Mouse (Mus musculus) gonadal fat pad, adult 2 months (tissue): ENCODE measurements around the gene P2ry10b. TPM values are rescaled to one million over a fixed set of nuclear protein-coding genes. Genes with fewer than 3 reads are reported as not detected.

Experiments
- DNase-seq: peaks from one replicate; pipeline ENCODE4 v3.0.0-alpha.2; 2012; ENCODE audit warnings: low read depth
- polyA plus RNA-seq: library from polyadenylated mRNA; depleted of rRNA; stranded (reverse); fragments of >200 nt; gene quantifications from 2 replicates; pipeline ENCODE4 v1.2.3, GENCODE M21; 2012; rRNA removed

Gene P2ry10b
- 1.3 and 1.4 TPM in 2 replicates for polyA plus RNA-seq

- DNase-seq, result no peak
Observed at GRCm38 (mm10) chrX:107148681-107149080, at the start of gene P2ry10b. TSS of gene P2ry10b (plus strand) at chrX:107148927.

- DNase-seq, result no peak
Observed at GRCm38 (mm10) chrX:107116333-107116732, 32.4 kb upstream of the P2ry10b start.

DNA sequence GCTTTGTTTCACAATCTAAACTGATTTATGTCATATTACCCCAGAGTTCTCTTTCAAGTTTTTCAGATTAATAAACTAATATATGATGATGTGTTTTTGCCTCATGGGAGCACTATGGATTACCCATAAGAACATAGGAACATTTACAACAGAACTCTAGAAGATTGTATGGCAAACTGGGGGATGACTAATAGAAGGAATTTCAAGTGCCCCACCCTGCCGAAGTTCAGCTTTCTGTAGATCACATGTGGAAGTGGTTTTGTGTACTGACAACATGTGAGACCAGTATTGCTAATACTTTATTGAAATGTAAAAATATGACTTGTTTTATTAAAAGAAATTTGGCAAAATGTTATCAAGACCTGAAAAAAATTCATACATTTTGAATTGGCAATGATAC is 31.7 kb upstream of the P2ry10b start:
- no peak for DNase-seq

- DNase-seq, result no peak
Observed at GRCm38 (mm10) chrX:107143184-107143583, 5.5 kb upstream of the P2ry10b start.

DNA sequence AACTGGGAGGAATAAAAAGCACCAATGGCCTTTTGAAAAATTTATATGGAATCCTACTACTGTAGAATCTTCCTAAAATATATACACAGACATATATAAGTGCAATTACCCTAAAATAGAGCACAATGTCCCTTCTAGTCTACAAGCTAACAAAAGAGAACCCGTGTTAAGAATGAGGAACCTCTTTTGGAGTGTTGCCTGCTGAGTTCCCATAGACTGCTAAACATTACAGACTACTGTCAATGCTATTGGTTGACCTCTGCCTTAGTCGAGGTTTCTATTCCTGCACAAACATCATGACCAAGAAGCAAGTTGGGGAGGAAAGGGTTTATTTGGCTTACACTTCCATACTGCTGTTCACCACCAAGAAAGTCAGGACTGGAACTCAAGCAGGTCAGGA is 4.8 kb upstream of the P2ry10b start:
- DNase-seq, result no peak

DNA sequence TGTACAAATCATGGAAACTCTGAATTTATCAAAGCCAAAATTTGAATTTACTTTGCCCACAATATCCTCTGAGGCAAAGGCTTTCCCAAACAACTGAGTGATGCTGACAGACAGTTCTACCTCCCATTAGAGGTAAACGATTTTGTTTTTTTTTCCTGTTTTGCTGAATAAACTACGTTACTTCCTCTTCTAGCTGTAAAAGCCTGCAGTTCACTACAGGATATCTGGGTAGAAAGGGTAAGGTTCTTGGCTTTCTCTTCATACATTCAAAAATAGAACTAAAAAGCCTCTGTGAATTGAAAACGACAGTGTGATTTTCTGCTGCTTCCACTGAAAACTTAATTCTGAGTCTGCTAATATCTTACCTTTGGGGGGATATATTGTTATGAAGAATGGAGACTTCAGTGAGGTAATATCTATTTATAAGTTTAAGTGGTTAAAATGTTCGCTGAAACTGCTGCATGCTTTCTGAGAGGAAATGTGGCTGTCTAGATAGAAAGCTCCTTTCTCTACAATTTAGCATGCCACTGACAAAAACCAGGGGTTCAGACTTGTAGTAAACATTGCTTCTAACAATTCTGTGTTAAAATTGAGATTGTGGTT is 765 bp downstream of the P2ry10b start:
- no peak for DNase-seq

GRCm38 (mm10) chrX:107150027-107150426 is 1.3 kb downstream of the P2ry10b start:
- no peak for DNase-seq

DNA sequence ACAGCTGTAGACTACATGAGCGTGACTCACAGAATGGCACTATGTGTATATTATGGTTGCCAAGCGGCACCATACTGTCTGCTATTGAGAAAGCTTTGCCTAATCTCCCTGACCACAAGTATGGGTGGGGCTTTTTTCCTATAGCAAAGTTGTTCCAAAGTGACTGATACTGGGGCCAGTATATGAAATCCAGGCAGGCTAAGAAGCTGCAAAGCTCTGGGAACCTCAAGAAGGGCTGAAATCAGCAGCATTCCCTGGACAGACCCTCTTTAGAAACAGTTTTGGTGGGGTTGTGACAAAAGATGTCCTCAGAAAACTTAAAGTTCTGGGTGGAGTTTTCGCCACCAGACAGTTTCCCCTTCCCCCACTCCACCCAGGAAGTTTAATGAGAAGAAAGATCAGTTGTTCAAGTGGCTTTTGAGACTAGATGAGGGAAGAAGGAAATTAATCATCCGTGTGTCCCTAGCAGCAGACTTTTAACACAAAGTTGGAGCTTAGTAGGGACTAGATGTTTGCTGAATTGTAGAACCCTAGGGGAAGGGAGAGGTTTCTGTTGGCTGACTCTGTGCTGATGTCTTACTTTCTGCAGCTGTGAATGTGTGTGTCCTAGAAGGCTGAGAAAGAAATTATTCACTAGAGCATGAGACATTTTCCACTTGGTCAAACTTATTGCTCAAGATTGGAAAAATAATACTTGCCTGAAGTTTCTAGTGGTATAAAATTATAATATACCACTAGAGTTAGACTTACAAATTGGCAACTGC is 2.2 kb downstream of the P2ry10b start:
- DNase-seq, result no peak

GRCm38 (mm10) chrX:107156021-107156420 is 7.3 kb downstream of the P2ry10b start:
- no peak for DNase-seq

DNA sequence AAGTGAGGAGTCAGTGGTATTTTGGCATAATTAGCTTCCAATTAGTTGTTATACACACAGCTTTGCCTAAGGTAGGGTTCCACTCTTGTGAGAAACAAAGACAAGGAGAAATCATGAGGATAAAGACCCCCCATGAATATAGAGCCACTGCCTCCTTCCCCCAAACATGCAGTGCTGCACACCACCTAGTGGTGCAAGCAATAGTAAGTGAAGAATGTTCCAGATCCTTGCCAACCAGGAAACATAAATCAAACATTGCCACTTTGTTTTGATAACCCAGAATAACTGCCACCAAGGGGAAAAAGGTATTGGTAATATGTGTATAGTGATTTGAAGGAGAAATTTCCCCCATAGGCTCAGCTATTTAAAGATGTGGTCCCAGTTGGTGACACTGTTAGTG is 11.8 kb downstream of the P2ry10b start:
- no peak for DNase-seq

DNA sequence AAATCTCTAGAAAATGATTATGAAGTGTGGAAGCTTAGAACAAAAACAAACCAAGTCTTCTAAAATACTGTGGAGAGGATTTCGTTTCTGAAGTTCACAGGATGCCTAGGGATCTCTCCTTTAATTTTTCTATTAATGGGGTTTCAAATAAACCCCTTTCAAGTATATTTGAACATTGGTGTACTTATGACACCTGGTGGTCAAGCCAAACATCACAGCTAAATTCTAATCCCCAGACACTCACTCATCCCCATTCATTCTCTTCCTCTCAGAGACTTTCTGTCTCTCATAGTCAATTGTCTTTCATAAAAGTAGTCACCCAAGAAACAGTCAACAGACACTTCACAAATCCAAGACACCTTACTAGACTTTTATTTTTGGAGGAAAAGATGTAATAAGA is 19.6 kb downstream of the P2ry10b start:
- no peak for DNase-seq

GRCm38 (mm10) chrX:107169128-107169527 is 20.4 kb downstream of the P2ry10b start:
- no peak for DNase-seq

DNA sequence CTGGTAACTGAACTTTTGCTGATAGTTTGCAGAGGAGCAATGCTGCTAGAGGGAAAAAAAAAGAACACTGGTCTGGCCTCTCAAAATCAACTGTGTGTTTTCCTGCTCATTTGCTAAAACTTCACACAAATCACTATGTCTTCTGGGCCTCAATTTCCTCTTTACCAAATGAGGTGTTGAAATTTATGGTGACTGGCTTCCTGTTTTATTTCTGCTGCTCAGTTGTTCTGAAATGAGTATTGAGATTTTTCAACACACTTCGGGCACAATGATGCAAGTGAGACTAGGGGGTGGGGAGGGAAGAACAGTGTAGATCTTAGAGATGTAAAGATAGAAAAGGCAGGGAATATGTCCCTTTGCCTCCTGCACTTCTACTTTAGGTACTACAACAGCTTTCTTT is 30.0 kb downstream of the P2ry10b start:
- DNase-seq, result no peak

DNA sequence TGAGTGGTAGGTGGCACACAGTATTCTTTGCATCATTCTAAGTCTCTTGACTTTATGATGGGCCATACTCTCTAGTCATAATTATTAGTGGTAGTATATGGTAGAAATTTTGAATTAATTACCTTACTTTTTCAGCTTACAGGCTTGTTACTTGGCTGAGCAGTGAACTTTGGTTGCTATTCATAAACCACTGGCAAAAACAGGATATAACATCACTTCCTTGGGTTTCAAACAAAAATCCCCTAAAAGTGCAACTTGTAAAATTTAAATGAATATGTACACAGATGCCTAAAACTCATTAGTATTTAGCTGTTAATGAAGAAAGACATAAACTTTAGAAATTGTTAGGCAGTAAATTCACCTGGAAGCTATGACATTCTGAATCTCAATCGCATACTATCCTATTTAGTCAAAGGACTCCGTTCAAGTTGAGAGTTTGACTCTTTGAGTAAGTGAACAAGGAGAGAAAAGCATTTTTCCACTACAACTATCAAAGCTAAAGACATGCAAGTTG is 68.9 kb downstream of the P2ry10b start:
- no peak for DNase-seq

Other genes starting within 250 kb of the P2ry10b start
- 0.97 and 1.1 TPM in 2 replicates for gene Lpar4, start 228.3 kb upstream of the P2ry10b start, polyA plus RNA-seq
- gene P2ry10, start 60.4 kb upstream of the P2ry10b start, polyA plus RNA-seq, result 0.42 and 0.44 TPM in 2 replicates
- gene Gpr174, start 107.0 kb downstream of the P2ry10b start, polyA plus RNA-seq, result 0.01 and 0.09 TPM in 2 replicates